Mouse (Mus musculus): Measurements from ENCODE around the gene Zfp874b. TPM values are rescaled to one million over a fixed set of nuclear protein-coding genes. Genes with fewer than 3 reads are reported as not detected.
"Not testable (repeated sequence)": the region's sequence is repeated elsewhere in the genome, so short reads cannot be mapped to it uniquely, and the experiment has no call there.

Gene Zfp874b
- polyA plus RNA-seq (2015; fragmentation: Nextera tagmentation; extraction: Ambion mirVana) = 4.3 and 5.7 TPM in 2 replicates

- DNase-seq (ENCODE audit: low spot score) = peak; percentile 92
These were observed at the start of gene Zfp874b for GRCm38 (mm10) chr13:67483625-67484423. Gene Zfp874b (minus strand): TSS chr13:67484258.

- DNase-seq (ENCODE audit: low spot score) = no peak
These were observed 43.1 kb upstream of the Zfp874b start for GRCm38 (mm10) chr13:67527049-67527730.

GRCm38 (mm10) chr13:67525753-67526410 lies 41.8 kb upstream of the Zfp874b start, which contains the start of the genes Gm26965 and Zfp87:
Gene Gm26965 (minus strand): TSS chr13:67526151.
Gene Zfp87 (minus strand): TSS chr13:67526177.
- peak; percentile 97 for DNase-seq (ENCODE audit: low spot score)

GRCm38 (mm10) chr13:67500908-67501307 lies 16.9 kb upstream of the Zfp874b start:
- DNase-seq (ENCODE audit: low spot score) = no peak

GRCm38 (mm10) chr13:67500084-67500719 lies 16.1 kb upstream of the Zfp874b start, which contains the start of gene Zfp58:
Gene Zfp58 (minus strand): TSS chr13:67500555.
- DNase-seq (ENCODE audit: low spot score) = peak; percentile 86

GRCm38 (mm10) chr13:67495631-67496030 lies 11.6 kb upstream of the Zfp874b start:
- no peak for DNase-seq (ENCODE audit: low spot score)

- no peak for DNase-seq (ENCODE audit: low spot score)
These were observed 360 bp upstream of the Zfp874b start for GRCm38 (mm10) chr13:67484424-67484811.

GRCm38 (mm10) chr13:67481528-67481927 lies 2.5 kb downstream of the Zfp874b start:
- peak; percentile 23 for DNase-seq (ENCODE audit: low spot score)

- no peak for DNase-seq (ENCODE audit: low spot score)
These were observed 14.8 kb downstream of the Zfp874b start for GRCm38 (mm10) chr13:67469274-67469673.

- DNase-seq (ENCODE audit: low spot score) = not testable (repeated sequence)
These were observed 20.4 kb downstream of the Zfp874b start for GRCm38 (mm10) chr13:67463506-67464185.

GRCm38 (mm10) chr13:67452021-67452309 lies 32.1 kb downstream of the Zfp874b start:
- no peak for DNase-seq (ENCODE audit: low spot score)

- peak; percentile 90 for DNase-seq (ENCODE audit: low spot score)
These were observed 32.7 kb downstream of the Zfp874b start, which contains the start of gene Zfp874a for GRCm38 (mm10) chr13:67451172-67452020. Gene Zfp874a (minus strand): TSS chr13:67451624.

GRCm38 (mm10) chr13:67437095-67437494 lies 47.0 kb downstream of the Zfp874b start:
- not testable (repeated sequence) for DNase-seq (ENCODE audit: low spot score)

GRCm38 (mm10) chr13:67428116-67428515 lies 55.9 kb downstream of the Zfp874b start:
- no peak for DNase-seq (ENCODE audit: low spot score)

GRCm38 (mm10) chr13:67425699-67426098 lies 58.4 kb downstream of the Zfp874b start:
- DNase-seq (ENCODE audit: low spot score) = not testable (repeated sequence)

- DNase-seq (ENCODE audit: low spot score) = not testable (repeated sequence)
These were observed 61.5 kb downstream of the Zfp874b start for GRCm38 (mm10) chr13:67422532-67422931.

Data from thymus, postnatal 0 days (tissue).